Mouse (Mus musculus): ENCODE measurements at regions not wholly inside any gene's neighbourhood (a gene's known extent, or its start where the extent isn't known, plus 50 kb on each side); places are given as distances from the start of the nearest gene placed in this dataset.

DNA sequence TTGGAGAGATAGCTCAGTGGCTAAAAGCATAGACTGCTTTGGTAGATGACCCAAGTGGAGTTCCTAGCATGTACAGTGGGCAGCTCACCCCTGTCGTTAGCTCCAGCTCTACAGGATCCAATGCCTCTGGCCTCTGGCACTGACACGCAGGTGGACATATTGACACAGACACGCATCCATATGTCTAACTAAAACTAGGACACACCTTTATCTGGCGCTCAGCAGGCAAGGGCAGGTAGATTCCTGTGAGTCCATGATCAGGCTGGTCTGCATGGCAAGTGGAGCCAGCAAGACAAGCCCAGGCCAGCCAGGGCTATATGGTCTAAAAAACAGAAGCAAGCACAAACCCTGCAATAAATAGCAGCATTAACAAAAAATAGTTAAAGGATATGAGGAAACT is 358.3 kb downstream of the Abcc12 start:
- H3K36me3 ChIP-seq (ENCODE audit: control insufficient read depth, insufficient read depth, low read length), result no peaks in the 10 kb centered on the region
- no peak overlapping the region for H3K4me3 ChIP-seq (ENCODE audit: low read depth, low read length)
- 87% methylated on average over 4 of the region's 4 CpGs for WGBS
- H3K27me3 ChIP-seq (ENCODE audit: control insufficient read depth, insufficient read depth, low read length), result no peaks in the 10 kb centered on the region
- no peak for TF ChIP-seq POLR2A (IDR thresholded peaks at IDR 0.05; ENCODE audit: low read depth, low read length)
- no peak for TF ChIP-seq CTCF (IDR thresholded peaks at IDR 0.05; ENCODE audit: extremely low read depth, insufficient read length, insufficient replicate concordance, low read depth, low read length)
- H3K4me1 ChIP-seq (ENCODE audit: control insufficient read depth, insufficient read depth, insufficient read length, low read length), result no peaks in the 10 kb centered on the region
- no peak overlapping the region for H3K27ac ChIP-seq (ENCODE audit: insufficient read depth, low read depth, low read length)

DNA sequence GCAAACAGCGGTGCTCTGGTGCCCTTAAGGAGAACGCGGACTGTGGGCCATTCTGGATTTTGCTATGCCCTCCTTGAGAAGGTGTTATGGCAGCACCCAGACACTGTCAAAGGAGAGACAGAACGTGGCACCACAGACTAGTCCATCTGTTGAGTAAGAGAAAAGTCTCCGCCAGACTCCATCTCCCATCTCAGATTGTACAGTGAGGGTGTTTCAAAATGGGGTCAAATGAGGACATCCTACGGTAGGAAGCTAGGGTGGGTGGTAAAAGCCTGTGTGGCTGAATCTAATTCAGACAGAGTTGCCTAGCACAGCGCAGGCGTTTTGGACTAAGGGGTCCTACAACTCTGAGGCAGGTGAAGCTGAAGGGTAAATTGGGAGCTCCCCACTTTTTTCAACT is 366.1 kb downstream of the Abcc12 start:
- Histone ChIP-seq H3K27me3 (ENCODE audit: control insufficient read depth, insufficient read depth, low read length) (no peaks in the 10 kb centered on the region), H3K36me3 (ENCODE audit: control insufficient read depth, insufficient read depth, low read length) (no peaks in the 10 kb centered on the region), H3K4me1 (ENCODE audit: control insufficient read depth, insufficient read depth, insufficient read length, low read length) (no peaks in the 10 kb centered on the region), H3K4me3 (ENCODE audit: low read depth, low read length) (no peak overlapping the region), H3K27ac (ENCODE audit: insufficient read depth, low read depth, low read length) (no peak overlapping the region)
- TF ChIP-seq POLR2A (IDR thresholded peaks at IDR 0.05; ENCODE audit: low read depth, low read length) (no peak), CTCF (IDR thresholded peaks at IDR 0.05; ENCODE audit: extremely low read depth, insufficient read length, insufficient replicate concordance, low read depth, low read length) (no peak)
- 94% methylated on average over 8 of the region's 8 CpGs for WGBS

DNA sequence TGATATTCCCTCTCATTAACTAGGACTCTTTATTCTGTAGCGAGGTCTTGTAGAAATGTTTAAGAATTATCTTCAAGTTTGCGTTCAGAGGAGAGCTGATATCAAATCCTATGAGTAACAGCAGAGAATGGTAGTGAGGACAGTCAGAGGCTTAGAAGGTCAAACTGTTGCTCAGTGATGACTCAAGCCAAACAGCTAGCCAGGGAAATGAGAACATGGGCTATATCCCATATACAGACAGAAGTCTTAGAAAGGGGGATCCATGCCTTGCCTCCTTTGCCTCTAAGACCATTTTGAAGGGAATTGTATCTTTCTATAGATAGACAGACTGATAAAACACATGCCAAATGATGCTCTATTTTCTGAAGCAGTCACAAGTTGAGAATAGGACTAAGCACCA is 368.0 kb downstream of the Abcc12 start:
- H3K27me3 ChIP-seq (ENCODE audit: control insufficient read depth, insufficient read depth, low read length), result no peaks in the 10 kb centered on the region
- WGBS, result 88% methylated on average over 2 of the region's 2 CpGs

DNA sequence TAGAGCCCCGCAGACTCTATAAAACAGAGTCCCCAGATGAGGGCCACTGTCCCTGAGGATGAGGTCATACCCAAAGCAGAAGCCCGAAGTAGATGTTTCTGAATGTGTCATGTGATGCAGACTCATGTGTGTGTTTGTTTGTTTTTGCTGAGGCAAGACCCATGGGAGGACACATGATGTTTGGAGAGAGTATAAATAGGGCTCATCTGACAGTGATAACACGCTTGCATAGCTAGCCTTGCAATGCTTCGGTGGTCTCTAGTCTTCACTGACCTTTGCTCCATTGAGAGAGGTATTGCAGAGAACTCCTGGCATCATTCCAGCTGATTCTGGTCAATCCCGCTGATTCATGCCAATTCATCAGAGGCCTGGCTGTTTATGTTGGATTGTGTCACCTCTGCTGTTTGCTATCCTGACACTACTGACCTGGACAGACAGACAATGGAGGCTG is 368.1 kb downstream of the Phkb start:
- Histone ChIP-seq H3K27me3 (ENCODE audit: control insufficient read depth, insufficient read depth, low read length) (no peaks in the 10 kb centered on the region), H3K4me1 (ENCODE audit: control insufficient read depth, insufficient read depth, insufficient read length, low read length) (no peaks in the 10 kb centered on the region), H3K36me3 (ENCODE audit: control insufficient read depth, insufficient read depth, low read length) (no peaks in the 10 kb centered on the region), H3K4me3 (ENCODE audit: low read depth, low read length) (no peak overlapping the region), H3K27ac (ENCODE audit: insufficient read depth, low read depth, low read length) (no peak overlapping the region)
- WGBS, result 20% methylated on average over 5 of the region's 5 CpGs
- TF ChIP-seq POLR2A (IDR thresholded peaks at IDR 0.05; ENCODE audit: low read depth, low read length) (no peak), CTCF (IDR thresholded peaks at IDR 0.05; ENCODE audit: extremely low read depth, insufficient read length, insufficient replicate concordance, low read depth, low read length) (no peak)

More for the DNA sequence above, 368.0 kb downstream of the Abcc12 start:
- Histone ChIP-seq H3K27ac (ENCODE audit: insufficient read depth, low read depth, low read length) (no peak overlapping the region), H3K36me3 (ENCODE audit: control insufficient read depth, insufficient read depth, low read length) (no peaks in the 10 kb centered on the region), H3K4me1 (ENCODE audit: control insufficient read depth, insufficient read depth, insufficient read length, low read length) (no peaks in the 10 kb centered on the region), H3K4me3 (ENCODE audit: low read depth, low read length) (no peak overlapping the region)
- no peak for TF ChIP-seq POLR2A (IDR thresholded peaks at IDR 0.05; ENCODE audit: low read depth, low read length)
- TF ChIP-seq CTCF (IDR thresholded peaks at IDR 0.05; ENCODE audit: extremely low read depth, insufficient read length, insufficient replicate concordance, low read depth, low read length), result no peak

DNA sequence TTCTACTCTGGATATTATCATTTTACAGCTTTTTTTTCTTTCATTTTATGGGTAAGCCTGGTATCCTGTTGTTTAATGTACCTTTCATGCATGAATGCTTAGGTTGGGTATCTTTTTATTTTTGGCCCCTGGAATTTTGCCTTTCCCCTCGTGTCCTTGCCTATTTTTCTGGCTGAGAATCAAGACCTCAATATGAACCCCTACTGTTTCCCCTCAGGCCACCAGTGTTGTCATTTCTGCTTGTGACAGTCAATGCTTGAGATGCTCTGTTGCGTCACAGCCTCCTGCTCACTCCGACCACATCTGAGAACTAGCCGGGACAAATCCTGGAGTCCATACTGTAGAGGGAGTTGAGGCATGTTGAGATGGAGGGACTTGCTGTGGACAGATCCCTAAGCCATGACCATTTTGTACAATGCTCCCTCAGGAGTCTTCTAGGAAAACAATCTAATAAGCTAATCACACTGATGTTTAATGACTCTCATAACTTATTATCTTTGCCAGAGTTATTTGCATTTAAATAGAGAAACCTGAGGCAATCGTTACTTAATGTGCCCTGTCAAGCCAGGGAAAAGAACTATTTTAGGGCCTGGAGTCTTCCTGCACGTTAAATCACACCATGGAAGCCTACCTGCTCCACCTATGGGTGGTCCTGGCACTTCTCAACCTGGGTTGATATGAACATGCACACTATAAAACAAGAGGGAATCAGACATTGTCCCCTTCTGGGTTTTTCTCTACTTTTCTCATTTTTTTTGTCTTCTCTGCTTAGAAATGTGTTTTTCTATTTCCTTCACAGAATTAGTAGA is 363.9 kb downstream of the Phkb start:
- TF ChIP-seq POLR2A (IDR thresholded peaks at IDR 0.05; ENCODE audit: low read depth, low read length), result no peak
- TF ChIP-seq CTCF (IDR thresholded peaks at IDR 0.05; ENCODE audit: extremely low read depth, insufficient read length, insufficient replicate concordance, low read depth, low read length), result no peak
- Histone ChIP-seq H3K27me3 (ENCODE audit: control insufficient read depth, insufficient read depth, low read length) (no peaks in the 10 kb centered on the region), H3K36me3 (ENCODE audit: control insufficient read depth, insufficient read depth, low read length) (no peaks in the 10 kb centered on the region), H3K4me3 (ENCODE audit: low read depth, low read length) (no peak overlapping the region), H3K27ac (ENCODE audit: insufficient read depth, low read depth, low read length) (no peak overlapping the region), H3K4me1 (ENCODE audit: control insufficient read depth, insufficient read depth, insufficient read length, low read length) (no peaks in the 10 kb centered on the region)
- 59% methylated on average over 6 of the region's 6 CpGs for WGBS

DNA sequence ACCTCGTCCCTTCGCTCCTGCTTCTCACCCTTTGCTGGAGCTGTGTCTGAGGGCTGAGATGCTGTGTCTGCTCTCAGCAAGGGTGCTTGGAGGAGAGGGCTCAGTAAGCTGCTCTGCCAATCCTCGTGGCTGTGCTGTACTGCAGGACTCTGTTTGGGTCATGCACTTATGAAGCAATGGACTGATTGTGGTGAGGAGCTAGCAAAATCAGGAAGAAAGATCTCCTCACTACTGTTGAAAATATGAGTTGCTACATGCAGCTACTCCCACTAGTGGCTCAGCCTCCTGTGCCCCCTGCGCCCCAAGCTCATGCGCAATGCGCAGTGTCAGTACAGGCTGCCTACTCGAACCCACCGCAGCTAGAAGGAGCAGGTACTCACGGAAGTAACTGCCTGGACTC is 362.3 kb downstream of the Phkb start:
- no peaks in the 10 kb centered on the region for H3K27me3 ChIP-seq (ENCODE audit: control insufficient read depth, insufficient read depth, low read length)
- no peak overlapping the region for H3K4me3 ChIP-seq (ENCODE audit: low read depth, low read length)
- H3K27ac ChIP-seq (ENCODE audit: insufficient read depth, low read depth, low read length), result no peak overlapping the region
- H3K4me1 ChIP-seq (ENCODE audit: control insufficient read depth, insufficient read depth, insufficient read length, low read length), result no peaks in the 10 kb centered on the region
- WGBS, result 65% methylated on average over 9 of the region's 9 CpGs
- TF ChIP-seq CTCF (IDR thresholded peaks at IDR 0.05; ENCODE audit: extremely low read depth, insufficient read length, insufficient replicate concordance, low read depth, low read length) (no peak), POLR2A (IDR thresholded peaks at IDR 0.05; ENCODE audit: low read depth, low read length) (no peak)
- no peaks in the 10 kb centered on the region for H3K36me3 ChIP-seq (ENCODE audit: control insufficient read depth, insufficient read depth, low read length)

DNA sequence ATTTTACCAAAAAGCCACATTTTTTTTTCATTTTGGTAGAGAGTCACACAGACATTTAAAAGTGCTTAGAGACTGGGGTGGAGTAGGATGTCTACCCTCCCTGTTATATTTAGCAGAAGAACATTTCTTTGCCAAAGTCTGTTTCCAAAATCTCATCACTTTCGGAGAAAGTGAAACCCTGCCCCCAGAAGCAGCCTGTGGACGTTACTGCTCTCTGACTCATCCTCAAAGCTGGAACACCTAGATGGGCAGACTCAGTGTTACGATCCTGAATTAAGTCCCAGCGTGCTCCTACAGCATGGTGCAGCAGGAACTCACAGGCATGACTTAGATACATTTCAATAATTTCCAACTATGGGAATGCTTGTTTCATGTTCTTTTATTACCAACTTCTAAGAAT is 361.1 kb downstream of the Phkb start:
- Histone ChIP-seq H3K27ac (ENCODE audit: insufficient read depth, low read depth, low read length) (no peak overlapping the region), H3K27me3 (ENCODE audit: control insufficient read depth, insufficient read depth, low read length) (no peaks in the 10 kb centered on the region), H3K4me1 (ENCODE audit: control insufficient read depth, insufficient read depth, insufficient read length, low read length) (no peaks in the 10 kb centered on the region), H3K4me3 (ENCODE audit: low read depth, low read length) (no peak overlapping the region), H3K36me3 (ENCODE audit: control insufficient read depth, insufficient read depth, low read length) (no peaks in the 10 kb centered on the region)
- WGBS, result 70% methylated on average over 4 of the region's 4 CpGs
- TF ChIP-seq POLR2A (IDR thresholded peaks at IDR 0.05; ENCODE audit: low read depth, low read length) (no peak), CTCF (IDR thresholded peaks at IDR 0.05; ENCODE audit: extremely low read depth, insufficient read length, insufficient replicate concordance, low read depth, low read length) (no peak)

All from small intestine, adult 2 months (tissue).